In the genomic region with DNA sequence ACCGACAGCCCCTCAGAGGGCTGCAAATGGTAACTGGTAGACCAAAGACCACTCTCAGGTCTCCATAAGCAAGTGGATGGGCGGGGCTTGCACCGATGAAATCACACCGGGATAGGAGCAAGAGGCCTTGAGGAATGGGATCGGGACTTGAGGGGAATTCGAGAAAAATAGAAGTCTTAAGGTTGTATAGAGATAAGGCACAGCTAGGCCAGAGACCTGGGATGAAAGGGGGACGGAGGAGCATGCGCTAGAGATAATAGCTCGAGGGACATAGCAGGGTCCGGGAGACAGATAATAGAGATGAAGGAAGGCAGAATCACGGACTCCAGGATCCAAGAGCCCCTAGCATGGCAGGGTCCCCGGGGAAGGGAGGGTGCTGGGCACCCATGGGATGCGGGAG, we compare ENCODE assay signal across 8 mouse cellular contexts. TPM values are rescaled to one million over a fixed set of nuclear protein-coding genes. Genes with fewer than 3 reads are reported as not detected.
DNase-seq lines count a peak whose midpoint lies in the region; ATAC-seq lines count a peak whose summit lies in the region.

No protein-coding gene starts in this region.

- H3K4me3 ChIP-seq in embryonic facial prominence, embryonic 14.5 days (ENCODE audit: low read depth, low read length) = peak overlapping the region; percentile 98
- peak overlapping the region; percentile 89 for H3K4me3 ChIP-seq in limb, embryonic 11.5 days (ENCODE audit: low read depth, low read length)

- H3K4me2 ChIP-seq in embryonic facial prominence, embryonic 14.5 days (ENCODE audit: low read depth, low read length) = peak overlapping the region; percentile 76
- peak overlapping the region; percentile 92 for H3K4me2 ChIP-seq in limb, embryonic 11.5 days (ENCODE audit: low read depth, severe bottlenecking)

- peak overlapping the region; percentile 94 for H3K27ac ChIP-seq in embryonic facial prominence, embryonic 14.5 days (replicated peaks; ENCODE audit: low read depth, low read length)
- H3K27ac ChIP-seq in limb, embryonic 11.5 days (replicated peaks; ENCODE audit: low read depth, low read length) = no peak overlapping the region

- H3K4me1 ChIP-seq in embryonic facial prominence, embryonic 14.5 days (ENCODE audit: control insufficient read depth, insufficient read depth, low read length) = peaks cover 13% of the 10 kb centered on the region
- H3K4me1 ChIP-seq in limb, embryonic 11.5 days (ENCODE audit: control insufficient read depth, insufficient read depth, low read length) = peaks cover 6% of the 10 kb centered on the region

- WGBS in embryonic facial prominence, embryonic 14.5 days = under 1% methylated on average over 13 of the region's 13 CpGs
- WGBS in limb, embryonic 11.5 days = 2% methylated on average over 13 of the region's 13 CpGs

- DNase-seq in cerebellum, adult 9-11 months = peak; percentile 50
- peak; percentile 50 for DNase-seq in 3T3-L1 (ENCODE audit: low read depth, low spot score)
- DNase-seq in embryonic facial prominence, embryonic 14.5 days (ENCODE audit: low spot score) = peak; percentile 22
- DNase-seq in limb, embryonic 11.5 days (ENCODE audit: low spot score) = peak; percentile 43
- peak; percentile 44 for DNase-seq in neural tube, embryonic 10.5 days (ENCODE audit: extremely low spot score, low spot score)
- DNase-seq in layer of hippocampus, adult 11-12 months (ENCODE audit: low spot score) = no peak
- DNase-seq in adrenal gland, postnatal 4 days (ENCODE audit: low spot score in 2 of 2) = no peak

- peak overlapping the region; percentile 96 for H3K9ac ChIP-seq in embryonic facial prominence, embryonic 14.5 days (ENCODE audit: low read depth, low read length)
- H3K9ac ChIP-seq in limb, embryonic 11.5 days (ENCODE audit: low read length) = peak overlapping the region; percentile 89

- peaks cover 38% of the 10 kb centered on the region for H3K36me3 ChIP-seq in embryonic facial prominence, embryonic 14.5 days (ENCODE audit: control insufficient read depth, insufficient read depth, low read length)
- peaks cover 3% of the 10 kb centered on the region; the same call in 1 of the 2 replicates for H3K36me3 ChIP-seq in limb, embryonic 11.5 days (ENCODE audit: control insufficient read depth, insufficient read depth, low read length)

- H3K9me3 ChIP-seq in embryonic facial prominence, embryonic 14.5 days (ENCODE audit: control insufficient read depth, low read length) = no peaks in the 10 kb centered on the region
- no peaks in the 10 kb centered on the region for H3K9me3 ChIP-seq in limb, embryonic 11.5 days (ENCODE audit: control insufficient read depth, low read length)

- ATAC-seq in cerebellum, adult (ENCODE audit: insufficient number of reproducible peaks, low FRiP score, low TSS enrichment) = no peak
- ATAC-seq in embryonic facial prominence, embryonic 14.5 days (ENCODE audit: low read depth) = no peak
- ATAC-seq in limb, embryonic 11.5 days (ENCODE audit: insufficient number of reproducible peaks, low FRiP score, low TSS enrichment, low read depth) = no peak; the same call in 1 of the 2 replicates

- no peaks in the 10 kb centered on the region for H3K27me3 ChIP-seq in embryonic facial prominence, embryonic 14.5 days (replicated peaks; ENCODE audit: control insufficient read depth, insufficient read depth, low read length)
- no peaks in the 10 kb centered on the region for H3K27me3 ChIP-seq in limb, embryonic 11.5 days (ENCODE audit: control insufficient read depth, insufficient read depth, low read length)

RNA-seq across cellular contexts. Expression of a gene that starts 0.8 kb away (rescaled TPM):
- 256 and 271 TPM in 2 replicates for polyA plus RNA-seq in embryonic facial prominence, embryonic 14.5 days (2014; fragmentation: Nextera tagmentation; extraction: Ambion mirVana)
- 269 and 275 TPM in 2 replicates for polyA plus RNA-seq in limb, embryonic 11.5 days (2014; fragmentation: Nextera tagmentation; extraction: Ambion mirVana)
- 100 to 1,000 TPM; 171 to 181 TPM for total RNA-seq in adrenal gland, postnatal 4 days (2021)

RNA-seq across cellular contexts. Expression of a gene that starts 10.8 kb away (rescaled TPM):
- polyA plus RNA-seq in embryonic facial prominence, embryonic 14.5 days (2014; fragmentation: Nextera tagmentation; extraction: Ambion mirVana) = 14.9 and 20.8 TPM in 2 replicates
- 8.8 and 11.1 TPM in 2 replicates for polyA plus RNA-seq in limb, embryonic 11.5 days (2014; fragmentation: Nextera tagmentation; extraction: Ambion mirVana)
- total RNA-seq in adrenal gland, postnatal 4 days (2021) = 10 to 100 TPM; 58.4 to 77.5 TPM

RNA-seq across cellular contexts. Expression of a gene that starts 16.6 kb away (rescaled TPM):
- 27.6 and 29.7 TPM in 2 replicates for polyA plus RNA-seq in embryonic facial prominence, embryonic 14.5 days (2014; fragmentation: Nextera tagmentation; extraction: Ambion mirVana)
- 17.9 and 19.2 TPM in 2 replicates for polyA plus RNA-seq in limb, embryonic 11.5 days (2014; fragmentation: Nextera tagmentation; extraction: Ambion mirVana)
- 10 to 100 TPM; 47.6 to 64.4 TPM for total RNA-seq in adrenal gland, postnatal 4 days (2021)

RNA-seq across cellular contexts. Expression of a gene that starts 16.6 kb away (rescaled TPM):
- 0.41 and 0.51 TPM in 2 replicates for polyA plus RNA-seq in embryonic facial prominence, embryonic 14.5 days (2014; fragmentation: Nextera tagmentation; extraction: Ambion mirVana)
- 0.25 and 0.27 TPM in 2 replicates for polyA plus RNA-seq in limb, embryonic 11.5 days (2014; fragmentation: Nextera tagmentation; extraction: Ambion mirVana)
- under 1 TPM; 0.08 to 0.36 TPM for total RNA-seq in adrenal gland, postnatal 4 days (2021)

RNA-seq across cellular contexts. Expression of a gene that starts 20.2 kb away (rescaled TPM):
- polyA plus RNA-seq in embryonic facial prominence, embryonic 14.5 days (2014; fragmentation: Nextera tagmentation; extraction: Ambion mirVana) = 0.07 TPM in 1 of 2 replicates, not detected in the other
- polyA plus RNA-seq in limb, embryonic 11.5 days (2014; fragmentation: Nextera tagmentation; extraction: Ambion mirVana) = not detected in 2 replicates
- total RNA-seq in adrenal gland, postnatal 4 days (2021) = 1 to 10 TPM; 2.7 to 4.9 TPM

Comparison
In these comparisons a context has a peak if more than half of its experiments do, and no peak if none do; other contexts are left out.
1. DNase-seq: peak in cerebellum, adult 9-11 months (single experiment), 3T3-L1 (single experiment), embryonic facial prominence, embryonic 14.5 days (single experiment), limb, embryonic 11.5 days (single experiment) and neural tube, embryonic 10.5 days (single experiment); none in layer of hippocampus, adult 11-12 months (single experiment) and adrenal gland, postnatal 4 days (0 of 2).